Mouse (Mus musculus) embryonic facial prominence, embryonic 10.5 days (tissue): ENCODE results near the gene Ing4. TPM values are rescaled to one million over a fixed set of nuclear protein-coding genes. Genes with fewer than 3 reads are reported as not detected.

Experiments used
- DNase-seq: peaks from one replicate; pipeline ENCODE4 v3.0.0-alpha.2; 2017; ENCODE audit warnings: low spot score
- H3K27ac ChIP-seq: fragments of 300-500 bp; sonication (generic); replicated peaks from 2 replicates; pipeline ENCODE4 v1.5.1; 2016; ENCODE audit warnings: mild to moderate bottlenecking
- H3K27me3 ChIP-seq: fragments of 300-500 bp; sonication (generic); replicated peaks from 2 replicates; pipeline ENCODE4 v1.6.1; 2016; ENCODE audit warnings: low read depth, mild to moderate bottlenecking; ENCODE audit not compliant: poor library complexity, severe bottlenecking
- H3K36me3 ChIP-seq: fragments of 300-500 bp; sonication (generic); replicated peaks from 2 replicates; pipeline ENCODE4 v1.6.1; 2016; ENCODE audit warnings: mild to moderate bottlenecking, moderate library complexity
- H3K4me1 ChIP-seq: fragments of 300-500 bp; sonication (generic); 2 replicates; pipeline ENCODE4 v1.6.1; 2016
- H3K4me3 ChIP-seq: fragments of 300-500 bp; sonication (generic); 2 replicates; pipeline ENCODE4 v1.5.1; 2016; ENCODE audit warnings: mild to moderate bottlenecking, moderate library complexity
- H3K9me3 ChIP-seq: fragments of 300-500 bp; sonication (generic); 2 replicates; pipeline ENCODE4 v1.6.1; 2016; ENCODE audit warnings: mild to moderate bottlenecking
- WGBS: fragments of 180-500 bp; shearing (Covaris S2); methylation state at CpG from one replicate; pipeline ENCODE4 v1.1.7; 2016; 5-methylcytosine and 5-hydroxymethylcytosine counted together
- microRNA-seq: library from miRNA; unstranded; fragments of <30 nt; microRNA quantifications from one replicate; pipeline ENCODE4, GENCODE M21; 2017
- polyA plus RNA-seq: library from polyadenylated mRNA; unstranded; fragments of >200 nt; fragmentation: Nextera tagmentation; extraction: Ambion mirVana; gene quantifications from 2 replicates; pipeline ENCODE4 v1.2.1, GENCODE M21; 2016

Ing4 gene
- polyA plus RNA-seq, 1 experiment from 2014 or later = 137 TPM

- Histone ChIP-seq H3K4me1 (peaks cover 59% of the 10 kb centered on the region), H3K27me3 (no peaks in the 10 kb centered on the region), H3K4me3 (peak overlapping the region; percentile 100), H3K27ac (peak overlapping the region; percentile 96), H3K36me3 (peaks cover 52% of the 10 kb centered on the region), H3K9me3 (no peaks in the 10 kb centered on the region)
- WGBS = 2% methylated on average over 12 of the region's 12 CpGs
- no peak for DNase-seq
Observed at GRCm38 (mm10) chr6:125097346-125097689, 57.8 kb downstream of the Ing4 start.

- peak overlapping the region; percentile 100 for H3K4me3 ChIP-seq
- peak overlapping the region; percentile 96 for H3K27ac ChIP-seq
- H3K27me3 ChIP-seq = no peaks in the 10 kb centered on the region
- DNase-seq = no peak
- 68% methylated on average over 8 of the region's 8 CpGs for WGBS
- H3K4me1 ChIP-seq = peaks cover 59% of the 10 kb centered on the region
- H3K36me3 ChIP-seq = peaks cover 58% of the 10 kb centered on the region
- no peaks in the 10 kb centered on the region for H3K9me3 ChIP-seq
Observed at GRCm38 (mm10) chr6:125097951-125098350, 58.4 kb downstream of the Ing4 start.

- no peak for DNase-seq
- peak overlapping the region; percentile 58 for H3K27ac ChIP-seq
- no peaks in the 10 kb centered on the region for H3K27me3 ChIP-seq
- peaks cover 64% of the 10 kb centered on the region for H3K36me3 ChIP-seq
- no peaks in the 10 kb centered on the region for H3K9me3 ChIP-seq
- peaks cover 59% of the 10 kb centered on the region for H3K4me1 ChIP-seq
- peak overlapping the region; percentile 100 for H3K4me3 ChIP-seq
- 67% methylated on average over 3 of the region's 3 CpGs for WGBS
Observed at GRCm38 (mm10) chr6:125098513-125098912, 59.0 kb downstream of the Ing4 start.

Small RNA genes within 50 kb of the gene (microRNA-seq; reads per million reads assigned to microRNA genes)
- not detected for gene Mir7045

Other genes starting within 250 kb of the Ing4 start
- 7.1 and 8.3 TPM in 2 replicates for gene Spsb2, start 231.1 kb upstream of the Ing4 start, polyA plus RNA-seq
- gene Tpi1, start 225.5 kb upstream of the Ing4 start, polyA plus RNA-seq = 829 and 899 TPM in 2 replicates
- gene Usp5, start 210.3 kb upstream of the Ing4 start, polyA plus RNA-seq = 191 and 212 TPM in 2 replicates
- 225 and 238 TPM in 2 replicates for gene Cdca3, start 210.2 kb upstream of the Ing4 start, polyA plus RNA-seq
- 0.60 and 0.97 TPM in 2 replicates for gene Gnb3, start 199.5 kb upstream of the Ing4 start, polyA plus RNA-seq
- gene P3h3, start 182.0 kb upstream of the Ing4 start, polyA plus RNA-seq = 12.2 and 17.0 TPM in 2 replicates
- gene Gpr162, start 175.8 kb upstream of the Ing4 start, polyA plus RNA-seq = 1.3 and 1.4 TPM in 2 replicates
- not detected in 2 replicates for gene Cd4, start 151.5 kb upstream of the Ing4 start, polyA plus RNA-seq
- gene Lag3, start 128.1 kb upstream of the Ing4 start, polyA plus RNA-seq = 1.2 and 1.6 TPM in 2 replicates
- 203 and 213 TPM in 2 replicates for gene Ptms, start 119.7 kb upstream of the Ing4 start, polyA plus RNA-seq
- gene Mlf2, start 108.4 kb upstream of the Ing4 start, polyA plus RNA-seq = 390 and 408 TPM in 2 replicates
- gene Cops7a, start 74.2 kb upstream of the Ing4 start, polyA plus RNA-seq = 137 and 146 TPM in 2 replicates
- gene Pianp, start 43.1 kb upstream of the Ing4 start, polyA plus RNA-seq = 0.82 and 1.1 TPM in 2 replicates
- gene Zfp384, start 30.6 kb upstream of the Ing4 start, polyA plus RNA-seq = 9.4 and 11.0 TPM in 2 replicates
- 15.9 and 17.8 TPM in 2 replicates for gene Acrbp, start 9.9 kb downstream of the Ing4 start, polyA plus RNA-seq
- gene Lpar5, start 28.2 kb downstream of the Ing4 start, polyA plus RNA-seq = 0.10 and 0.21 TPM in 2 replicates
- gene Chd4, start 56.2 kb downstream of the Ing4 start, polyA plus RNA-seq = 102 and 105 TPM in 2 replicates
- gene Nop2, start 92.1 kb downstream of the Ing4 start, polyA plus RNA-seq = 94.1 and 99.4 TPM in 2 replicates
- gene Iffo1, start 105.5 kb downstream of the Ing4 start, polyA plus RNA-seq = 11.0 and 11.1 TPM in 2 replicates
- gene Gapdh, start 126.7 kb downstream of the Ing4 start, polyA plus RNA-seq = 2,731 and 2,955 TPM in 2 replicates
- gene Ncapd2, start 151.9 kb downstream of the Ing4 start, polyA plus RNA-seq = 261 and 263 TPM in 2 replicates
- gene Mrpl51, start 152.0 kb downstream of the Ing4 start, polyA plus RNA-seq = 207 and 214 TPM in 2 replicates
- gene Vamp1, start 175.8 kb downstream of the Ing4 start, polyA plus RNA-seq = 2.6 and 3.1 TPM in 2 replicates
- gene Tapbpl, start 192.1 kb downstream of the Ing4 start, polyA plus RNA-seq = 0.98 and 1.6 TPM in 2 replicates
- gene Cd27, start 197.2 kb downstream of the Ing4 start, polyA plus RNA-seq = 0.95 and 0.98 TPM in 2 replicates
- 0.16 and 0.19 TPM in 2 replicates for gene Tuba3a, start 246.3 kb downstream of the Ing4 start, polyA plus RNA-seq